Mouse (Mus musculus) left cerebral cortex, postnatal 4 days (tissue): ENCODE data around the gene Psap. TPM values are rescaled to one million over a fixed set of nuclear protein-coding genes. Genes with fewer than 3 reads are reported as not detected.
A peak's percentile ranks its signal among the peaks of the same experiment; 100 is the strongest.
"Not testable (repeated sequence)": the region's sequence is repeated elsewhere in the genome, so short reads cannot be mapped to it uniquely, and the experiment has no call there.

Source experiments
- DNase-seq: peaks from one replicate; pipeline ENCODE4 v3.0.0-alpha.2; 2022
- intact Hi-C: fragments of 180-260 bp; cut with DNase I; formaldehyde crosslinking; loops from one replicate; pipeline ENCODE4 v1.15.1; 2025
- total RNA-seq, 2 experiments: library from RNA; stranded (reverse); gene quantifications; 2 replicates each; pipeline ENCODE4 v1.2.3; 2021

The Psap gene
- 100 to 1,000 TPM; 700 to 775 TPM for total RNA-seq

DNA sequence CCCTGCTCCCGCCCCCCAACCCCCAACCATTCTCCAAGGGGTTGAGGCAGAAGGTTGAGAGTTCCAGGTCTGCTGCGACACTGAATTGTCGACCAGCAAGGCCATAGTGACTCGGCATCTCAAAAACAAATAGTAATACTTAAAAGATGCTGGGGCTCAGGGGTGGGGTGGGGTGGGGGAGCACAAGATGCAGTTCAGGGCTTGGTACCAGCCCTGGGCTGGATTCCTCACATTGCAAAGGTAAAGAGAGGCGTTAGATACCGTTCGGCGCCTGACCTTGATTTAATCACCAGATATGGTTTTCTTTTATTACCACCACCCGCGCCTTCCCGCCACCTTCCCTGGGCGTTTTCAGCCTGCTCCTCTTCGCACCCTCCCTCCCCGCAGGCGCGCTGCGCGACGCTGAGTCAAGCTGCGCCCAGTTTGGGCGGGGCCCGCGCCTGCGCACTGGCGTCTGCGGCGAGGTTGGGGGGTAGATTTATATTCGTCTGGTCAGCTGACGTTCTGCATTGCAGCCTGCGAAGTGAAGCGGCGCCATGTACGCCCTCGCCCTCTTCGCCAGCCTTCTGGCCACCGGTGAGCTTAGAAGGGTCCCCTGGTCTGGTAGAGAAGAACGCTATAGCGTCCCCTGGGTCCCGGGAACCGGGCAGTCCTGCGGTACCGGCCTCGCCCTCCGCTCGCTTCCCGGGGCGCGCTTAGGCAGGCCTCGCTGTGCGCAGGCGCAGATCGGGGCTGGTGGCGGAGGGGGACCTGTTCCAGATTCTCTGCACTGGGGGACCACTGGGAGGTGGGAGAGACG lies at the start of gene Psap:
Psap (plus strand) TSS at position 421 of the 799 bp plus-strand sequence.
- intact Hi-C loops, result loop anchor here (2.0 kb wide), 1 partner anchor 33 kb away; no protein-coding TSS in a partner anchor
- peak; percentile 92 for DNase-seq

GRCm38 (mm10) chr10:60227666-60228065 lies 49.8 kb upstream of the Psap start:
- no peak for DNase-seq
- intact Hi-C loops, result no loop called here

DNA sequence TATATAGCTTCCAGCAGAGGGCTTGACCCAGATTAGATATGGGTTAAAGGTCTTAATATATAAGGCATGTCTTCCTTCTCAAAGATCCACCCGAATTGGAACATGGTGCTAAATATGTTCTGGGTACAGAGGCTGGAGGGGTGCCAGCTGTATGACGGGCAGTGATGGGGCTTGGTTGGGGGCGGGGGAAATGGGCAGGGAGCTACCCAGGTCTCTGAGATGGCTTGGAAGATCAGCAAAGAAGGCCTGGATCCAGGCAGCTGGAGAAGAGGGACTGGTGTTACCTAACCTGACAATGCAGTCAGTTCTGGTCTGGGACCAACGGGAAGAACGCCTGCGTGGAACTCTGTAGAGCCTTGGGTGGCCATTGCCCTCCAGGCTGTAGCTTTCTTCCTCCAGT lies 48.3 kb upstream of the Psap start:
- no peak for DNase-seq
- intact Hi-C loops, result no loop called here

- intact Hi-C loops, result no loop called here
- no peak for DNase-seq
These were observed 46.9 kb upstream of the Psap start for GRCm38 (mm10) chr10:60230321-60231088.

- intact Hi-C loops, result no loop called here
- DNase-seq, result no peak
These were observed 43.4 kb upstream of the Psap start for GRCm38 (mm10) chr10:60234006-60234405.

- not testable (repeated sequence) for DNase-seq
- intact Hi-C loops, result loop anchor here (5.0 kb wide), 1 partner anchor 89 kb away; no protein-coding TSS in a partner anchor
These were observed 41.6 kb upstream of the Psap start for GRCm38 (mm10) chr10:60235876-60236275.

GRCm38 (mm10) chr10:60237475-60238154 lies 39.8 kb upstream of the Psap start:
- DNase-seq, result peak; percentile 68
- intact Hi-C loops, result loop anchor here (5.0 kb wide), 1 partner anchor 90 kb away; no protein-coding TSS in a partner anchor

DNA sequence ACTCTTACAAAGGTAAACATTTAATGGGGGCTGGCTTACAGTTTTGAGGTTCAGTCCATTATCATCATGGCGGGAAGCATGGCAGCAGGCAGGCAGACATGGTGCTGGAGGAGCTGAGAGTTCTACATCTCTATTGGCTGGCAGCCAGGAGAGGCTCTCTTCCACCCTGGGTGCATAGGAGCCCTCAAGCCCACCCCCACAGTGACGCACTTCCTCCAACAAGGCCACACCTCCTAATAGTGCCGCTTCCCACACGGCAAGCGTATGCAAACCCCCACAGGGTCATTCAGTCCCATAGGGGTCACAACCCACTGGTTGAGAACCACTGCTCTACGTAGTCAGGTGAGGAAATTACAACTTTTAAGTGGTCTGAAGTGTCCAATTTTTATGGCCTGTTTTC lies 37.0 kb upstream of the Psap start:
- no peak for DNase-seq
- intact Hi-C loops, result loop anchor here (10.0 kb wide), 1 partner anchor 236 kb away; the partner anchor contains the start of genes Anapc16 and Ascc1

- intact Hi-C loops, result loop anchor here (2.0 to 10.0 kb wide), 2 partner anchors 33 to 239 kb away; partner anchors contain the start of genes Anapc16, Ascc1 and Psap
- DNase-seq, result no peak
These were observed 33.5 kb upstream of the Psap start for GRCm38 (mm10) chr10:60243941-60244340.

DNA sequence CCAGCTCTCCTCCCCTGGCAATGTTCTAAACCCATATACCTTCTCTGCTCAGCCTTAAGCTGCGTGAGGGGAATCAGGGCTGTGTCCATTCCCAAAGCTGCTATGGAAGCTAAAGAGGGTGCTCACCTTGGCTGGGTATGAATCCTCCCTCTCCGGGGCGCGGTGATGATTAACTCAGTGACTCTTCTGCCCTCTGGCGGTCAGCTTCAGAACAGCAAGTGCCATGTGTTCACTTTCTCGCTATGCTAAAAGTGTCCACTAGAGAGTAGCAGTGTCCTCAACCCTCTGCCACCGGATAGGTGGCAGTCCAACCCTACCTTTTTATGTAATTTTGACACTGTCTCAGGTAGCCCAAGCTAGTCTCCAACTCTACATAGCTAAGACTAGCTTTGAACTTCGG lies 32.4 kb upstream of the Psap start:
- DNase-seq, result peak; percentile 91
- intact Hi-C loops, result loop anchor here (2.0 to 10.0 kb wide), 2 partner anchors 32 to 240 kb away; partner anchors contain the start of genes Anapc16, Ascc1 and Psap

GRCm38 (mm10) chr10:60245635-60246034 lies 31.8 kb upstream of the Psap start:
- no peak for DNase-seq
- intact Hi-C loops, result loop anchor here (2.0 to 10.0 kb wide), 2 partner anchors 31 to 241 kb away; partner anchors contain the start of genes Anapc16, Ascc1 and Psap

- intact Hi-C loops, result loop anchor here (10.0 kb wide), 1 partner anchor 242 kb away; the partner anchor contains the start of genes Anapc16 and Ascc1
- DNase-seq, result peak; percentile 61
These were observed 30.9 kb upstream of the Psap start for GRCm38 (mm10) chr10:60246519-60246918.

- intact Hi-C loops, result loop anchor here (10.0 kb wide), 1 partner anchor 244 kb away; the partner anchor contains the start of genes Anapc16 and Ascc1
- DNase-seq, result not testable (repeated sequence)
These were observed 29.1 kb upstream of the Psap start for GRCm38 (mm10) chr10:60248345-60248744.

DNA sequence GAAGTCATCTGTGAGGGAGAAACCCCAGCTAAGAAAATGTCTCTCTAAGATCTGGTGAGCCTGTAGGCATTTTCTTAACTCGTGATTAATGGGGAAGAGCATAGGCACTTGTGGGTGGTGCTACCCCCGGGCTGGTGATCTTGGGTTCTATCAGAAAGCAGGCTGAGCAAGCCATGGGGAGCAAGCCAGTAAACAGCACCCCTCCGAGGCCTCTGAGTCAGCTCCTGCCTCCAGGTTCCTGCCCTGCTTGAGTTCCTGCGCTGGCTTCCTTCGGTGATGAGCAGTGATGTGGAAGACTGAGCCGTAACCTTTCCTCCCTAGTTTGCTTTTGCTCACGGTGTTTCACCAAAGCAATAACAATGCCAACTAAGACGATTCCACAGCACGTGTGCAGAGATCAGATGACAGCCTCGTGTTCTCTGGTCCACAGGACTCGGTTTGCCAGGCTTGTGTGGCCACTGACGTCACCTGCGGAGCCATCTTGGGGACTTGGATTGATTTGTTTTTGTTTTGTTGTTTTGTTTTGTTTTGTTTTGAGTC lies 26.9 kb upstream of the Psap start:
- intact Hi-C loops, result no loop called here
- no peak for DNase-seq

GRCm38 (mm10) chr10:60252187-60252586 lies 25.2 kb upstream of the Psap start:
- intact Hi-C loops, result no loop called here
- no peak for DNase-seq

DNA sequence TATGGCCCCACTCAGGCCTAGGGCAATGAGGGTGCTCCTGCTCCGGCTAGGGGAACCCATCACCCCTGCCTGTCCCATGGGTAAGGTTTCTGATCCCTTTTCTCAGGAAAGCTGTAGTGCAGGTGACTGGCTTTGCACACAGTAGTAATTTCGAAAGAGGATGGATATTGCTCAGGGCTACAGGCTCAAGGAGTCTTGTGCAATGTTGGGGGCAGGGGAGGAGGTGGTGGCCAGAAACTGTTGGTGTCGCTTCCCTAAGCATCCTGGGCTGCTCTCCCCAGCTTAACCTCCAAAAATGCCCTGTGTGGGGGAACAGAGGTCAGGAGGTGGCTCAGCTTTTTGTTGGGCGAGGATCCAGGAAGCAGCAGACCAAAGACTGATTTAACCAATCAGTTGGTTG lies 24.8 kb upstream of the Psap start:
- DNase-seq, result no peak

DNA sequence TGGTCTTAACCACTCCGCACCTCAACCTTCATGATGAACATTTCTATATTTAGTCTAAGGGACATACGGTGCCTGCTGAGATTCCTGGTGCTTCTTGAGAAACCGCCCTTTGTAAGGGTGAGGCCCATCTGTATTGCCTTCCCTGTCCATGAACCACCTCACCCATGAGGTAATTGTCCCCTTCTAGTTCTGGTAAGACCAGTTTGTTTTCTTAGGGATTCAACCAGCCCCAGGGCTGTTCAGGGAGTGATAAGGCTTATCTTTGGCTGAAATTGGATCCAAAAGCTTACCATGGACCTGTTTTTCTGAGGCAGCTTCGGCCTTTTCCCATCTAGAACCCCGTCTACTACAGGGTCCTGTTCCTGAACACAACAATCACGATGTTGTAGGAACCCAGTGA lies 21.3 kb upstream of the Psap start:
- intact Hi-C loops, result no loop called here
- DNase-seq, result no peak

More for the DNA sequence above, 24.8 kb upstream of the Psap start:
- intact Hi-C loops, result no loop called here

DNA sequence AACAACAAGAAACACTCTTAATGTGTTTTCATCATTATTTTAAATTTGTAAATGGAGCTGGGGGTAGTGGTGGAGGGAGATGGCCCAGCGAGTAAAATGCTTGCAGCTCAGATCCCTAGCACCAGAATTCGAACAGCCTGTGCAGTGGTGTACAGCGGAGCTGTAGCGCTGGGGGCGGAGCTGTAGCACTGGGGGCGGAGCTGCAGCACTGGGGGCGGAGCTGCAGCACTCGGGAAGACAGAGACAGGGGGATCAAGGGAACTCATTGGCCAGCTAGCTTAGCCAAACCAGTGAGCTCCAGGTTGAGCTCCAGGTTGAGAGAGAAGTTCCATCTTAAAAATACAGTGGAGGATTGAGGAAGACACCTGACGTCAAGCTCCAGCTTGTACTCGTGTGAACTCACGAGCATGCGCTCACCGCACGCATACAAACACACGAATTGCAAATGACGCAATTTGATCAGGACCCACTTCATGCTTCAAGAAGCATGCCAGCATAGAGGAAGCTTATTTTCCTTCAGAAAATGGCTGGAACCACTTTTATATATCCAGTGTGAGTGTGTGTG lies 20.1 kb upstream of the Psap start:
- no peak for DNase-seq
- intact Hi-C loops, result no loop called here

DNA sequence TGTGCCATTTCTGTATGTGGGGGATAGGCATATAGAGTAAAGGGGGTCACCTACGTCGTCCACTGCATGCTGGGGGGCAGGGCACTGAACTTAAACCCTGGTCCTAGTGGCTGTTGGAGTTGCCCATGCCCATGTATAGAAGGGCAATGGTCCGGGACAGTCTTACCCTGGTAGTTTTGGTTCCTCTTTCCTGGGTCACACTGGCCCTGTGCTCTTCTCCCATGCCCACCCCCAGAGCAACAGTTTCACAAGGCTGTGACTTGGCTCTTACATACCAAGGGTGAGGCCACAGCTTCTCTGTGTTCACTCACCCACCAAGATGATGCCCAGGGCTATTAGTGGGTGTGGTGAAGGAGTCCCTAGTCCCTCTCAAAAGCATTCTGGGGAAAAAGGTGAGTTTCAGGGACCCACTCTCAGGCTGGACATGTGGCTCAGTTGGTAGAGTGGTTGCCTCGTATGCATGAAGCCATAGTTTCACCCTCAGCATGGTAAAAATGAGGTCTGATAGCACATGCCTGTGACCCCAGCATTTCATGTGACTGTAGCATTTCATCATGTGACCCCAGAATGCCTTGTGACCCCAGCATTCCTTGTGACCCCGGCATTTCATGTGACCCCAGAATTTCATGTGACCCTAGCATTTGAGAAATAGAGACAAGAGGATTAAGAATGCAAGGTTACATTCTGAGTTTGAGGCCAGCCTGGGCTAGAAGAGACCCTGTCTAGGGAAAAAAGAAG lies 16.7 kb upstream of the Psap start:
- intact Hi-C loops, result no loop called here

More for the DNA sequence above, 16.7 kb upstream of the Psap start:
- no peak for DNase-seq
